Mouse (Mus musculus) heart, embryonic 13.5 days (tissue): ENCODE measurements around the gene Adgrd1. TPM values are rescaled to one million over a fixed set of nuclear protein-coding genes. Genes with fewer than 3 reads are reported as not detected.

Experiments used
- ATAC-seq: fragments of 200-750 bp; cut with Nextera tagmentation; 2 replicates; pipeline ENCODE4 v1.8.0; 2017; ENCODE audit warnings: moderate TSS enrichment; ENCODE audit not compliant: insufficient number of reproducible peaks, low FRiP score, low TSS enrichment; ENCODE audit errors: extremely low read depth
- H3K27ac ChIP-seq: fragments of 300-500 bp; sonication (generic); replicated peaks from 2 replicates; pipeline ENCODE4 v1.5.1; 2015; ENCODE audit warnings: moderate library complexity, mild to moderate bottlenecking, inconsistent platforms
- H3K27me3 ChIP-seq: fragments of 300-500 bp; sonication (generic); replicated peaks from 2 replicates; pipeline ENCODE4 v1.6.1; 2015; ENCODE audit warnings: mild to moderate bottlenecking, inconsistent platforms
- H3K36me3 ChIP-seq: fragments of 300-500 bp; sonication (generic); 2 replicates; pipeline ENCODE4 v1.6.1; 2015; ENCODE audit warnings: mild to moderate bottlenecking, inconsistent platforms
- H3K4me1 ChIP-seq: fragments of 300-500 bp; sonication (generic); 2 replicates; pipeline ENCODE4 v1.6.1; 2015; ENCODE audit warnings: inconsistent platforms
- H3K4me2 ChIP-seq: fragments of 300-500 bp; sonication (generic); 2 replicates; pipeline ENCODE4 v1.6.1; 2015; ENCODE audit warnings: inconsistent platforms, mild to moderate bottlenecking, moderate library complexity
- H3K4me3 ChIP-seq: fragments of 300-500 bp; sonication (generic); 2 replicates; pipeline ENCODE4 v1.5.1; 2015; ENCODE audit warnings: moderate library complexity, mild to moderate bottlenecking, inconsistent platforms
- H3K9ac ChIP-seq: fragments of 300-500 bp; sonication (generic); 2 replicates; pipeline ENCODE4 v1.6.1; 2015; ENCODE audit warnings: inconsistent platforms, mild to moderate bottlenecking, moderate library complexity
- H3K9me3 ChIP-seq: fragments of 300-500 bp; sonication (generic); 2 replicates; pipeline ENCODE4 v1.6.1; 2016; ENCODE audit warnings: inconsistent platforms
- WGBS: fragments of 180-500 bp; shearing (Covaris S2); methylation state at CpG from one replicate; pipeline ENCODE4 v1.1.7; 2015; ENCODE audit warnings: mixed read lengths; 5-methylcytosine and 5-hydroxymethylcytosine counted together
- polyA plus RNA-seq: library from polyadenylated mRNA; unstranded; fragments of >200 nt; fragmentation: Nextera tagmentation; extraction: Ambion mirVana; gene quantifications from 2 replicates; pipeline ENCODE4 v1.2.1, GENCODE M21; 2015

Gene Adgrd1
- polyA plus RNA-seq, 1 experiment from 2014 or later: 0.87 TPM

GRCm38 (mm10) chr5:129094236-129094635, 2.3 kb upstream of the Adgrd1 start:
- WGBS: 47% methylated on average over 5 of the region's 5 CpGs
- ATAC-seq: no peak

DNA sequence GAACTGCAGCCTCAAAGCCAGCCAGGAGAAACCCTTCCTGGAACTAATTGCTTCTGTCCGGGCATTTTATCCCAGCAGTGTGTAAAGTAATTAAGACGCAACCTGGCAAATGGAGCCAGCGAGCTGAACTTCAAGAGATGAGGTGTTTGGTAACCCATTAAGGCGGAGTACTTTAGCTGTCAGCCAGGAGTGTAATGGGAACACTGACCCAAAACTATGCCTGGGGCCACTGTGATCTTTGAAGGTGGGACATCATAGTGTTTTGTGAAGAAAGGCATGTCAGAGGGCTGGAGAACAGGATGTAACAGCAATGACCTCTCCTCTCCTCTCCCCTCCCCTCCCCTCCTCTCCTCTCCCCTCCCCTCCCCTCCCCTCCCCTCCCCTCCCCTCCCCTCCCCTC, 7.5 kb downstream of the Adgrd1 start:
- Histone ChIP-seq H3K9me3 (no peaks in the 10 kb centered on the region), H3K27me3 (no peaks in the 10 kb centered on the region; the same call in 1 of the 2 replicates), H3K4me2 (no peak overlapping the region), H3K4me1 (no peaks in the 10 kb centered on the region), H3K4me3 (no peak overlapping the region), H3K27ac (no peak overlapping the region), H3K9ac (no peak overlapping the region), H3K36me3 (no peaks in the 10 kb centered on the region)
- ATAC-seq: no peak
- 57% methylated on average over 4 of the region's 4 CpGs for WGBS

More at GRCm38 (mm10) chr5:129094236-129094635, 2.3 kb upstream of the Adgrd1 start:
- Histone ChIP-seq H3K4me2 (no peak overlapping the region), H3K27me3 (no peaks in the 10 kb centered on the region), H3K36me3 (no peaks in the 10 kb centered on the region), H3K9me3 (no peaks in the 10 kb centered on the region), H3K27ac (no peak overlapping the region), H3K4me3 (no peak overlapping the region), H3K4me1 (peaks cover 12% of the 10 kb centered on the region), H3K9ac (no peak overlapping the region)

- no peaks in the 10 kb centered on the region for H3K9me3 ChIP-seq
- no peak overlapping the region for H3K4me2 ChIP-seq
- no peak overlapping the region for H3K9ac ChIP-seq
- ATAC-seq: no peak
- H3K27me3 ChIP-seq: peaks cover 12% of the 10 kb centered on the region
- WGBS: 71% methylated on average over 8 of the region's 8 CpGs
- no peak overlapping the region for H3K4me3 ChIP-seq
- no peaks in the 10 kb centered on the region for H3K4me1 ChIP-seq
- no peaks in the 10 kb centered on the region for H3K36me3 ChIP-seq
- no peak overlapping the region for H3K27ac ChIP-seq
Measured at GRCm38 (mm10) chr5:129111729-129112128, 15.2 kb downstream of the Adgrd1 start.

GRCm38 (mm10) chr5:129113741-129114476, 17.4 kb downstream of the Adgrd1 start:
- H3K4me2 ChIP-seq: no peak overlapping the region
- H3K36me3 ChIP-seq: no peaks in the 10 kb centered on the region
- 65% methylated on average over 13 of the region's 13 CpGs for WGBS
- no peak overlapping the region for H3K4me3 ChIP-seq
- no peaks in the 10 kb centered on the region for H3K9me3 ChIP-seq
- no peaks in the 10 kb centered on the region for H3K4me1 ChIP-seq
- no peak for ATAC-seq
- peaks cover 12% of the 10 kb centered on the region for H3K27me3 ChIP-seq
- no peak overlapping the region for H3K9ac ChIP-seq
- H3K27ac ChIP-seq: no peak overlapping the region

DNA sequence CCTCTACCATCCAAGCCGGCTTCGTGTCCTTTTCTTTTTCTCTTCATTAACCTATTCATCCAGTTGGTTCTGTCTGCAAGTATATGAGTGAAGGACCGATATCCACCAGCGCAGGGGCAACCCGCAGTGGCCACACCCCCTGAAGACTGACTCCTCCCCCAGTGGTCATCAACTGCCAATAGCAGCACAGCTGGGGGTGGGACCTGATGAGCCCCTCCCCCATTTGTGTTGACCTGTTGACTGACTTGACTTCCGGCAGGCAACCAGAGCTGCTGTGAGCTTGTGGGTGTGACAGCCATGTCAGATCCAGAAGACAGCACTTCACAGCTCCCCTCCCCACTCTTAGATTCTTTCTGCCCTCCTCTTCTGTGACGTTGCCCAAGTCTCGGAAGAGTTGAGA, 19.7 kb downstream of the Adgrd1 start:
- H3K9ac ChIP-seq: no peak overlapping the region
- H3K27me3 ChIP-seq: 0 out of 2 replicates have a peak, but pooled peaks cover 6% of the 10 kb centered on the region

DNA sequence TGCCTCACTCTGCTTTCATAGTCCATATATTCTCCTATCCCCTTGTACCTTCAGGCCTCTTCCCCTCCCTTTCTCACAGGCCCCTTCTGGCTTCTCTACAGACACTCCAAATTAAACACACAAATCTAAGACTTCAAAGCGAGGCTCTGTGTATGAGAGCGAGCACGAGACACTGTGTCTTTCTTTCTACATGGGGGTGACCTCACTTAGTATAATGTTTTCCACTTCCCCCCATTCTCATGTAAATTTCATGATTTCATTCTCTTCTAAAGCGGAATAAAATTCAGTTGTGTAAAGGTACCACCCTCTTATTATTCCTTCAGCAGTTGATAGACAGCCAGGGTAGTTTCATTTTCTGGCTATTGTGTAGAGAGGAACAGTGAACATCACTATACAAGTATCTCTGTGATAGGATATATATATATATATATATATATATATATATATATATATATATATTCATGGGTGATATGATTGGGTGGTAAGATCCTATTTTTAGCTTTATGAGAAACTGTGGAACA, 21.1 kb downstream of the Adgrd1 start:
- H3K9ac ChIP-seq: no peak overlapping the region
- H3K4me2 ChIP-seq: no peak overlapping the region
- no peak overlapping the region for H3K4me3 ChIP-seq
- ATAC-seq: no peak
- H3K4me1 ChIP-seq: no peaks in the 10 kb centered on the region
- WGBS: 79% methylated on average over 4 of the region's 4 CpGs
- no peaks in the 10 kb centered on the region for H3K27me3 ChIP-seq
- no peak overlapping the region for H3K27ac ChIP-seq
- H3K36me3 ChIP-seq: no peaks in the 10 kb centered on the region
- H3K9me3 ChIP-seq: no peaks in the 10 kb centered on the region

More for the DNA sequence above, 19.7 kb downstream of the Adgrd1 start:
- Histone ChIP-seq H3K4me1 (no peaks in the 10 kb centered on the region), H3K27ac (no peak overlapping the region), H3K9me3 (no peaks in the 10 kb centered on the region), H3K36me3 (no peaks in the 10 kb centered on the region), H3K4me2 (no peak overlapping the region), H3K4me3 (no peak overlapping the region)
- ATAC-seq: no peak
- 64% methylated on average over 8 of the region's 8 CpGs for WGBS

- Histone ChIP-seq H3K9ac (no peak overlapping the region), H3K27ac (no peak overlapping the region), H3K4me3 (no peak overlapping the region), H3K4me1 (no peaks in the 10 kb centered on the region), H3K27me3 (no peaks in the 10 kb centered on the region), H3K9me3 (no peaks in the 10 kb centered on the region), H3K36me3 (no peaks in the 10 kb centered on the region), H3K4me2 (no peak overlapping the region)
- WGBS: 44% methylated on average over 7 of the region's 7 CpGs
- no peak for ATAC-seq
Measured at GRCm38 (mm10) chr5:129118523-129118922, 22.0 kb downstream of the Adgrd1 start.

GRCm38 (mm10) chr5:129119146-129119545, 22.6 kb downstream of the Adgrd1 start:
- WGBS: 58% methylated on average over 4 of the region's 4 CpGs
- no peak overlapping the region for H3K27ac ChIP-seq
- ATAC-seq: no peak

DNA sequence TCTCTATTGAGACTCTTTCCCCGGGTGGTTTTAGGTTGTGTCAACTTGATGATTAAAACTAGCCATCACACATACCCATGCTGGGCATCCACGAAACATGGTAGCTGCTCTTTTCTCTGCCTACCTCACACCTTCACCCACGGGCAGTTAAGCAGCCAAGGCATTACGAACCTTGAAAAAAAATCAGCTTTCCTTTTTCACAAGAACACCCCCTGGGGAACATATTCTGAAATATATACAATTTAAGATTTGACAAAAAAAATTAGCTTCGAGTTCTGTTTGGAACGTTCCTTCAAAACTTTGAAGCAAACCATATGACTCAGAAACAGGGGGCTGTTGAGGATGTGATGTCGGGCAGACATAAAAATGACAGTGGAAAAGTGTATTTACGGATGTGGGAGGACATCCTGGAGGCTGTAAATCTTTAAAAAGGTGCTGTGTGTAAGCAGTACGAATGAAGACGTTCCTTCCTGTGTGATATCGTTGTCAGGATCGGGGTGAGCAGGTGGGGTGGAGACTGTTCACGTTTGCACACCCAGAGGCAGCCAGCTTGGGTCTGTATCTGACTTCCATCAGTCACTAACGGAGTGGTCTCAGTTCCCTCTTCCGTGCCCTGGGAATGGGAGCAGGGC, 25.2 kb downstream of the Adgrd1 start:
- no peaks in the 10 kb centered on the region for H3K9me3 ChIP-seq
- H3K4me1 ChIP-seq: no peaks in the 10 kb centered on the region
- no peak for ATAC-seq

More at GRCm38 (mm10) chr5:129119146-129119545, 22.6 kb downstream of the Adgrd1 start:
- Histone ChIP-seq H3K36me3 (no peaks in the 10 kb centered on the region), H3K4me2 (no peak overlapping the region), H3K4me1 (no peaks in the 10 kb centered on the region), H3K9me3 (no peaks in the 10 kb centered on the region), H3K4me3 (no peak overlapping the region), H3K27me3 (no peaks in the 10 kb centered on the region), H3K9ac (no peak overlapping the region)

DNA sequence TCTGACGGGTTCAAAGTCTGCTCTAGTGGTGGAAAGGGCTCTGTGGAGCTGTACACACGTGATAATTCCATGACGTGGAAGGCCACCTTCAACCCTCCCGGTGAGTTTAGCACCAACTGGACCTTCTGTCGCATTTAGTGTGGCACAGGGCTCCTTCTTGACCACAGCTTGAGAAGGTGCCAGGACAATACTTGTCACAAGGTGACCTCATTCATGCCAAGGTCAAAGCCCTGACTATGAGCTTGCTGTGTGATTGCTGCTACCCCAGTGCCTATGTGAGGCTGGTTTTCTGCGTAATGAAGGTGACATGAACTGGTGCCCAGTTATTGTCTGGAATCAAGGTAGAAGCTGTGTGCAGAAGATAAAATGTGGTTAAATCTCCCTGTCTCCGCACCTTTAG, 25.9 kb downstream of the Adgrd1 start:
- Histone ChIP-seq H3K9me3 (peaks cover 2% of the 10 kb centered on the region; the same call in 1 of the 2 replicates), H3K4me3 (no peak overlapping the region), H3K36me3 (no peaks in the 10 kb centered on the region), H3K4me2 (no peak overlapping the region), H3K9ac (no peak overlapping the region), H3K27me3 (no peaks in the 10 kb centered on the region), H3K4me1 (no peaks in the 10 kb centered on the region), H3K27ac (no peak overlapping the region)
- 76% methylated on average over 7 of the region's 7 CpGs for WGBS
- ATAC-seq: no peak

More for the DNA sequence above, 25.2 kb downstream of the Adgrd1 start:
- Histone ChIP-seq H3K4me2 (no peak overlapping the region), H3K36me3 (no peaks in the 10 kb centered on the region), H3K4me3 (no peak overlapping the region), H3K27me3 (no peaks in the 10 kb centered on the region), H3K27ac (no peak overlapping the region), H3K9ac (no peak overlapping the region)
- WGBS: 76% methylated on average over 15 of the region's 15 CpGs

- 49% methylated on average over 11 of the region's 11 CpGs for WGBS
- Histone ChIP-seq H3K9me3 (peaks cover 5% of the 10 kb centered on the region; the same call in 1 of the 2 replicates), H3K27me3 (no peaks in the 10 kb centered on the region), H3K4me2 (no peak overlapping the region), H3K4me1 (no peaks in the 10 kb centered on the region), H3K36me3 (no peaks in the 10 kb centered on the region), H3K9ac (no peak overlapping the region), H3K27ac (no peak overlapping the region), H3K4me3 (no peak overlapping the region)
- ATAC-seq: no peak
Measured at GRCm38 (mm10) chr5:129124070-129124828, 27.7 kb downstream of the Adgrd1 start.
